8 mouse cellular contexts compared by ENCODE assay signal in the genomic region with DNA sequence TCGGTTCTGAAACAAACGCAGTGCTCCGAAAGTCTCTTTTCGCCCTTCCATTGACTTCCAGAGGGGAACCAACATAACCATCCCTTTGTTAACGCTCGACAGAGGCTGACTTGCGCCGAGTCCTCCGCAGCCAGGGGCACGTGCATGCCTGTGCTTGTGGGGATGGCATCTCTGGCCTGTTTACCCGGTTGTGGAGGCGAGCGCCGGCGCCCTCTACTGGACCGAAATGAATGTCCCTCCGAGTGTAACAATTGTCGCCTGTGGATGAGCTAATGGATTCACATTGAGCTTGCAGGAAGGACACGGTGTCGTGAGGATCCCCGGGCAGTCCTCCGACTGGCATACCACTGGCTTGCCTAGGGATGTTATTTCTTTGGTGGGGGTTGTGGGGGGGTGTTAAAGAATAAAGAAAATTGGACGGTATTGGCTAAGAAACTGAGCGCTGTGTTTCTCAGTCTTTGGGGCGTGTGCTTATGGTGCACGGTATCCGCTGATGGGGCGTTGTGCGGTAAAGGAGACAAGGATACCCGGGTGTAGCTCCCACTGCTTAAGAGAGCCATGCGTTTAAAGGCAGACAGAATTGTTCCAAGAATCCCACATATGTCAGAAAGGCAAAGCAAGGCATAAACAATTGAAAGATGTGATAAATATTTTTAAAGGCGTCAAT. TPM values are rescaled to one million over a fixed set of nuclear protein-coding genes. Genes with fewer than 3 reads are reported as not detected.
DNase-seq lines count a peak whose midpoint lies in the region; ATAC-seq lines count a peak whose summit lies in the region.

No protein-coding gene starts in this region.

- no peaks in the 10 kb centered on the region for H3K36me3 ChIP-seq in hindbrain, embryonic 16.5 days (ENCODE audit: control insufficient read depth, insufficient read depth, low read length)

- peak overlapping the region; percentile 81 for H3K9ac ChIP-seq in hindbrain, embryonic 16.5 days (ENCODE audit: low read depth, low read length)

- H3K4me2 ChIP-seq in hindbrain, embryonic 16.5 days (ENCODE audit: low read length) = peak overlapping the region; percentile 73

- H3K4me3 ChIP-seq in hindbrain, embryonic 16.5 days (ENCODE audit: low read length) = peak overlapping the region; percentile 63

- H3K9me3 ChIP-seq in hindbrain, embryonic 16.5 days (ENCODE audit: control insufficient read depth, low read length) = no peaks in the 10 kb centered on the region

- no peaks in the 10 kb centered on the region for H3K27me3 ChIP-seq in hindbrain, embryonic 16.5 days (replicated peaks; ENCODE audit: control insufficient read depth, insufficient read depth, low read length)

- peak; percentile 82 for DNase-seq in T-cell, adult 2 months (ENCODE audit: low spot score)
- peak; percentile 91 to 95 for DNase-seq in cerebellum, postnatal 36 days
- peak; percentile 82 for DNase-seq in gastrocnemius, adult 18-20 months (ENCODE audit: low spot score)
- DNase-seq in left cerebral cortex, adult 11 months (ENCODE audit: low spot score) = peak; percentile 87
- peak; percentile 89 for DNase-seq in lung, postnatal 36 days
- peak; percentile 77 for DNase-seq in retina, postnatal 7 days (ENCODE audit: low read depth, low spot score)
- DNase-seq in urinary bladder, adult 18-20 months (ENCODE audit: low spot score in 2 of 2) = peak; percentile 80

- H3K4me1 ChIP-seq in hindbrain, embryonic 16.5 days (ENCODE audit: control insufficient read depth, insufficient read depth, low read depth, low read length) = peaks cover 18% of the 10 kb centered on the region

- H3K27ac ChIP-seq in hindbrain, embryonic 16.5 days (ENCODE audit: low read depth, low read length) = peak overlapping the region; percentile 95

- ATAC-seq in hindbrain, embryonic 16.5 days = peak; percentile 93

- under 1% methylated on average over 32 of the region's 32 CpGs for WGBS in hindbrain, embryonic 16.5 days

RNA-seq across cellular contexts. Expression of gene Mical3, which starts 0.6 kb away (rescaled TPM):
- total RNA-seq in gastrocnemius, adult 18-20 months (2021) = 10 to 100 TPM; 46.0 to 59.0 TPM
- 31.4 and 32.9 TPM in 2 replicates for polyA plus RNA-seq in hindbrain, embryonic 16.5 days (2015; fragmentation: Nextera tagmentation; extraction: Ambion mirVana)

RNA-seq across cellular contexts. Expression of gene Pex26, which starts 53.3 kb away (rescaled TPM):
- 1 to 10 TPM; 2.9 TPM for total RNA-seq in gastrocnemius, adult 18-20 months (2021)
- 13.5 and 15.6 TPM in 2 replicates for polyA plus RNA-seq in hindbrain, embryonic 16.5 days (2015; fragmentation: Nextera tagmentation; extraction: Ambion mirVana)

Comparison
In these comparisons a context has a peak if more than half of its experiments do, and no peak if none do; other contexts are left out.
1. Peak in every context shown above with its lines: DNase-seq, ATAC-seq, H3K4me3 ChIP-seq and H3K27ac ChIP-seq.